Mouse (Mus musculus) brain, embryonic 14.5 days (tissue): ENCODE measurements at regions not wholly inside any gene's neighbourhood (a gene's known extent, or its start where the extent isn't known, plus 50 kb on each side); places are given as distances from the start of the nearest gene placed in this dataset.
A peak's percentile ranks its signal among the peaks of the same experiment; 100 is the strongest.

ENCODE experiments used
- DNase-seq: peaks from one replicate; pipeline ENCODE4 v3.0.0-alpha.2; 2011; ENCODE audit warnings: low read depth
- CTCF ChIP-seq: fragments of 200-500 bp; IDR thresholded peaks from 2 replicates; pipeline ENCODE4 v1.5.1; 2012; ENCODE audit warnings: inconsistent platforms, mild to moderate bottlenecking, moderate library complexity, borderline replicate concordance; ENCODE audit not compliant: insufficient read depth, insufficient read length; ENCODE audit errors: extremely low read depth
- POLR2A ChIP-seq: fragments of 200-500 bp; IDR thresholded peaks from 2 replicates; pipeline ENCODE4 v1.6.1; 2012; ENCODE audit warnings: mild to moderate bottlenecking, inconsistent platforms, borderline replicate concordance; ENCODE audit not compliant: poor library complexity, insufficient read depth, insufficient read length, severe bottlenecking; ENCODE audit errors: extremely low read depth

DNA sequence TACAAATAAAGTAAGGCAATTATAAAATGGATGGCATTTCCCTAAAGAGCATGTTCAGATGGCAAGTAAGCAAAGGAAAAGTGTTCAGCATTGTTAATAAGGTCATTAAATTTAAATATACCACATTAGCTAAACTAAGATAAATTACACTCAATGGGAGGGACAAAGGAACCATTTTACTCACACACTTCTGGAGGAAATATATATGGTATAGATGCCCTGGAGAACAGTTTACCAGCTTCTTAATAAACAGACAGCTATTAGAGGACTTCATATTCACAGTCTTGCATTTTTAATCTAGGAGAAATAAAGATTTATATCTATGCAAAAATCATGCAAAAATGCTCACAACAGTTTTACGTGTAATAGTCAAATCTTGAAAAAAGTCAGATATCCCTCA lies 183.8 kb downstream of the Dthd1 start:
- no peak for DNase-seq
- TF ChIP-seq CTCF (no peak), POLR2A (no peak)

DNA sequence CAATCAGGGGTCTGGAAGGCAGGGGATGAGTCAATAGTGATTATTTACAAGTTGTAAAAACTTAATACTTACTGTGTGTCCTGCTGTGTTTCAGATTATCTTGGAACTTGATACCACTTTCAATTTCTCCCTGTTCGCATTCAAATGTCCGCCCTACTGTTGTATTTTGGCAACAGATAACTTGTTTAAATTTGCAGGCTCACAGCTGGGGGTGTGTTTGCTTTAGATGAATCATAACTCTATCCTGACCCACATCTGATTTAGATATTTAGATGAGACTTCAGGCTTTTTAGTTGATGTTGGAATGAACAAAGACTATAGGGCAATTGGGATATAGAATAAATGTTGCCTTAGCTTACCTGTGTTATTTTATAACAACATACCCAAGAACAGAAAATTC lies 220.8 kb downstream of the Dthd1 start:
- no peak for DNase-seq
- no peak for TF ChIP-seq POLR2A
- no peak for TF ChIP-seq CTCF

- DNase-seq = peak; percentile 4
- TF ChIP-seq CTCF = no peak
- TF ChIP-seq POLR2A = no peak
These were observed 232.1 kb downstream of the Dthd1 start for GRCm38 (mm10) chr5:63045751-63046150.

DNA sequence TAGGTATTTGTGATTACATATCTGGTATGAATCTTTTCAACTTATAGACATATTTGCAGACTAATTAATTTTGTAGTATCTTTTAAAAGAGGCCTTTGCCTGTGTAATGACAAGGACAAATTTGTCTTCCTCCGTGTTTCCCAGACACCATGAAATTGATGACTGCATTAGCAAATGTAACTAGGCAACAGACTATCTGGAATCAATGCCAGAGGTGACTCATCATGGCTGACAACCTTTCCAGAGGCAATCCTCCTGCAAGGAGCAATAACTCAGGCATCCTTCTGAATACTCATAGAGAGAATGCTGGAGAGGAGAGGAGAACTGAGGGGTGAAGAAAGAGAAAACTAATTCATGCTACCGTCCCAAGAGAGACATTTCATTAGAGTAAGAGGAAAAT lies 249.7 kb downstream of the Dthd1 start:
- no peak for TF ChIP-seq CTCF
- TF ChIP-seq POLR2A = no peak
- DNase-seq = peak; percentile 13

DNA sequence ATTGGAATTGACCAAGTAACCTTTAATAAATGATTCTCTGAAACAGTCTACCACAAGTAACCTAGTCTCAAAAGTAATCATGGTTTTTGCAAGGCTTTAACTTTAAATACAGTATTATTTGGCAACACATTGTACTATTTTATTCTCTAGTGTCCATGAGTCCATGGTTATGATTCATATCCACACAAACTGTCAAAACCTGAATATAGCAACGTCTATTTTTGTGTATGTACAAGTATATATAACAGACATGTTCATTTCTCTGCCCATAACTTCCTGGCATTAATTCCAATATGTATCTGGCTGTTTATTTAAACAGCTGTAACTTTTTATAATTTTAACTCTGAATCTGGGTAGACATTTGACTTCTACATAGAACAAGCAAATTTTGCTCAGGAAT lies 253.2 kb downstream of the Dthd1 start:
- TF ChIP-seq POLR2A (no peak), CTCF (no peak)
- DNase-seq = no peak

DNA sequence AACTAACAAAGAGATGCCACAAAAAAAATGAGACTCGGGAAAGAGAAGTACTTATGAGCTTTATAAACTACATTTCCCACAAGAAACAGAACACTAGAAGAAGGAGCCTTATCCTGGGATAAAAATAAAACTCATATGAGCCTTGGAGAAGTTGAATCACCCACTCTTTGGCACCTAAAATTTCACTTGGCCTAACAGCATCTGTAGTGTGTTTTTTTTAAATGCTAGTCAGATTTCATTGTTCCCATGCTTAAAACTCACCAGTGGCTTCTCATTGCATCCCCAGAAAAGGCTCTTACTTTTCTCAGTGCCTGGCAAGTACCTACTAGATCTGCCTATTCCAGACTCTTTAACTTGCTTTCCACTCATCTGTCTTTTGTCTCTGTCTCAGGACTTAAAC lies 284.5 kb downstream of the Dthd1 start:
- TF ChIP-seq POLR2A (no peak), CTCF (no peak)
- DNase-seq = no peak

DNA sequence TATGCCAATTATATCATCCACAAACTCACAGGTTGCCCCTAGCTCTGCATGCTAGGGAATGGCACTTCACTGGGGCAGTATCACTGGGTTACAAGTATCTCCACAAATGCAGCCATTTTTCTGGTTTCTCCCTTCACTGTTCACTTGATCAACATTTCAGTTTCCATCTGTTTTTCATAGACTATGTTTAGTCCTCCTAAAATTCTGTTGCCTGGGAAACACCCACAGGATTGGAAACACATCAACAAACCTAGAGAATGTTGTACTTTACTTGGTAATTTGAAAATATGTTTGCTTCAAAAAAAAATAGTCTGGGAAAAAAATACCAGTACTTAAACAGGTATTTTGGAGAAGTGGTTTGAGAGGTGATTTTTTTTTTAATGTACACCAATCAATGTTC lies 318.9 kb downstream of the Dthd1 start:
- no peak for DNase-seq
- TF ChIP-seq CTCF (no peak), POLR2A (no peak)

DNA sequence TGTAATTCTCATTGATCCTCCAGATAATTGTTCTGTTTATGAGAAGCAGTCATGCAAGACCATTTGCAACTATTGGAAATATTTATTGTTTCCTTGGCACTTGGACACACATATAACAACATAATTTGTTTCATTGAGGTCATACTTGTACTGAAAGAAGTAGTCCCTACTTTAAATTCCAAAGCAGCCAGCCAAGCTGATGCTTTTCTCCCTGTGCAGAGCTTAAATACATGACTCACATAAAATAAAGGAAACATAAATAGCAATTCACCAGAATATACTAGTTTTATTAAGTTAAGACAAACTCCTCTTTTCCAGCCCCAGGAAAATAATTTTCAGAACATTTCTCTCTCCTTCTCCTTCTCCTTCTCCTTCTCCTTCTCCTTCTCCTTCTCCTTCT lies 324.3 kb downstream of the Dthd1 start:
- DNase-seq = no peak

DNA sequence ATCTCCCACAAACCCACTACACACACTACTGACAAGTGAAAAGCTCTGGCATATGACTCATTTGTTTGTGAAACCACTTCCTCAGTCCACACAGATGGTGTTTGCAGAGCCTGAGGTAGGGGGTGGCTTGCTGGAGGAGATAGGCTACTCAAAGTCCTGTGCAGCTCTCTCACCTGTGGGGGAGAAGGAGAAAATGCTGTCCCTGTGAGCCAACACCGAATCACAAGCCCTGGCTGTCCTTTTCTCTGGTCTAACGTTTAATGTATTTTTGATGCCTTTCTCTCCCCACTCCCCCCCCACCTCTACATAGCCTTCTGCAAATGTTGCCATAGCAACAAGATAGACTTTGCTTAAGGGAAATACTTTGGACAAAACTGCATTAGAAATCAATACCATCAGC lies 356.1 kb downstream of the Dthd1 start:
- TF ChIP-seq CTCF (no peak), POLR2A (no peak)
- DNase-seq = peak; percentile 66

More for the DNA sequence above, 324.3 kb downstream of the Dthd1 start:
- TF ChIP-seq POLR2A (no peak), CTCF (no peak)

DNA sequence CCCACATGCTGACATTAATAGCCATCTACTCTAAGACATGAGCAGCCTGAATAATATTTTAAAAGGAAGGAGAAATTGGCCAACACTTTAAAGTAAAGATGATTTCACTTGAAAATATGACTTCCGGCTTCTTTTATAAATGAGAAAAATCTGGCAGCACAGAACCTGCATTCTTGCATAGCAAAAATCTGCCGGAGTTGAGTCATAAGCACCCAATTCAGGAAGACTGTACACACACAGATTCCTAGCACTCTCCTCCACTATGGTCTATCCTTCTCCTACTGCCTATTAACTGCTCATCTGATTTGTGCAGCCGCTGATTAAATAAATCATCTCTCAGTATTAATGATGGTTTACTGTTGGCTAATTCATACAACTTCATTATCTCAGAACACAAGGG lies 356.9 kb downstream of the Dthd1 start:
- no peak for DNase-seq
- no peak for TF ChIP-seq POLR2A
- TF ChIP-seq CTCF = no peak

GRCm38 (mm10) chr5:63213381-63213780 lies 399.8 kb downstream of the Dthd1 start:
- DNase-seq = peak; percentile 47
- no peak for TF ChIP-seq POLR2A
- TF ChIP-seq CTCF = no peak

DNA sequence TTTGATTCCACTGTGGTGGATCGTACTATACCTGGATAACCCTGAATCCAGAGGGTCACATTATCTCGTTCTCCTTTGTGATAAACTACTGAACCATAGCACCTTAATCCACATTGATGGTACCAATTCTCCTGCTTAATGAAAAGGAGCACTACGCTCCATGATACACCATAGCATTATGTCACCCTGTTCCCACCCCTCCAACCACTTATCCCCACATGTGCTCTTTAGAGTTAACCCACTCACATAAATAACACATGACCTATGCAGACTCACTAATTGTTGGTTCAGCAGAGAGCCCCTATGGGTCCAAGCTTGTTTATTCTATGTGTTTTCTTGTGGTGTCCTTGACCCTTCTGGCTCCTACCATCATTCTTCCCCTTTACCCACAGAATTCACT lies 405.8 kb downstream of the Dthd1 start:
- TF ChIP-seq POLR2A (no peak), CTCF (no peak)
- peak; percentile 2 for DNase-seq

DNA sequence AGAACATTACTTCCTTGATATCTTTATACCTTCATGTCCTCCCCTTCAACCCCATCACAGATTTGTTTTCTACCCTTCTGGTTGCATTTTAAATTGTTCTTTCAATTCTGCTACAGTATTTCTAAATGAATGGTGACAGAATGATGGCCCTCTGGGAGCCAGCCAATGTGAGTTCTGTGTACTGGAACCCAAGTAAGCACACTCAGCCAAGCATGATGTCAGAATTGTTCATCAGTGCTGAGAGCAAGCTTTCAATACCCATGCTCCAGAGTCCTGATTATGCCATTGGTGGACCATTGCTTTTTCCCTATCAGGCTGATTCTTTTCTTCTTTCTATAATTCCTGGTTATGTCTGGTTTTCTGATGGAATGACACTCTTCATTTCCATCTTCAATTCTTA lies 386.3 kb upstream of the Nwd2 start:
- peak; percentile 72 for DNase-seq
- TF ChIP-seq CTCF (no peak), POLR2A (no peak)
